Mouse (Mus musculus): Measurements from ENCODE around the gene Pakap. TPM values are rescaled to one million over a fixed set of nuclear protein-coding genes. Genes with fewer than 3 reads are reported as not detected.

Gene Pakap
- polyA plus RNA-seq, 1 experiment from 2014 or later, result 5.1 TPM

GRCm38 (mm10) chr4:57579683-57580082, 11.7 kb downstream of the Pakap start:
- no peak for ATAC-seq (replicated peaks; ENCODE audit: low FRiP score)
- WGBS, result 69% methylated on average over 10 of the region's 10 CpGs
- no peak for DNase-seq (ENCODE audit: low spot score)
- Histone ChIP-seq H3K9me3 (ENCODE audit: control insufficient read depth, low read length) (no peaks in the 10 kb centered on the region), H3K4me1 (replicated peaks; ENCODE audit: control insufficient read depth, insufficient read depth, low read length) (no peaks in the 10 kb centered on the region), H3K4me3 (ENCODE audit: low read depth, low read length) (no peak overlapping the region), H3K27ac (ENCODE audit: low read depth, low read length) (no peak overlapping the region), H3K27me3 (replicated peaks; ENCODE audit: control insufficient read depth, insufficient read depth, low read length) (no peaks in the 10 kb centered on the region), H3K36me3 (ENCODE audit: control insufficient read depth, insufficient read depth, low read length) (no peaks in the 10 kb centered on the region), H3K4me2 (no peak overlapping the region), H3K9ac (ENCODE audit: low read depth, low read length) (no peak overlapping the region)

- no peak overlapping the region for H3K9ac ChIP-seq (ENCODE audit: low read depth, low read length)
- no peak overlapping the region for H3K4me2 ChIP-seq
- no peaks in the 10 kb centered on the region for H3K36me3 ChIP-seq (ENCODE audit: control insufficient read depth, insufficient read depth, low read length)
- WGBS, result 91% methylated on average over 6 of the region's 6 CpGs
- no peak overlapping the region for H3K27ac ChIP-seq (ENCODE audit: low read depth, low read length)
- H3K9me3 ChIP-seq (ENCODE audit: control insufficient read depth, low read length), result no peaks in the 10 kb centered on the region
- H3K4me1 ChIP-seq (replicated peaks; ENCODE audit: control insufficient read depth, insufficient read depth, low read length), result no peaks in the 10 kb centered on the region
- no peak overlapping the region for H3K4me3 ChIP-seq (ENCODE audit: low read depth, low read length)
- ATAC-seq (replicated peaks; ENCODE audit: low FRiP score), result no peak
- H3K27me3 ChIP-seq (replicated peaks; ENCODE audit: control insufficient read depth, insufficient read depth, low read length), result no peaks in the 10 kb centered on the region
- no peak for DNase-seq (ENCODE audit: low spot score)
Observed at GRCm38 (mm10) chr4:57585281-57585800, 17.4 kb downstream of the Pakap start.

GRCm38 (mm10) chr4:57586933-57587658, 19.1 kb downstream of the Pakap start:
- DNase-seq (ENCODE audit: low spot score), result no peak
- H3K36me3 ChIP-seq (ENCODE audit: control insufficient read depth, insufficient read depth, low read length), result no peaks in the 10 kb centered on the region
- H3K4me3 ChIP-seq (ENCODE audit: low read depth, low read length), result no peak overlapping the region
- H3K9ac ChIP-seq (ENCODE audit: low read depth, low read length), result no peak overlapping the region
- no peaks in the 10 kb centered on the region for H3K27me3 ChIP-seq (replicated peaks; ENCODE audit: control insufficient read depth, insufficient read depth, low read length)
- no peak for ATAC-seq (replicated peaks; ENCODE audit: low FRiP score)
- no peaks in the 10 kb centered on the region for H3K4me1 ChIP-seq (replicated peaks; ENCODE audit: control insufficient read depth, insufficient read depth, low read length)
- H3K9me3 ChIP-seq (ENCODE audit: control insufficient read depth, low read length), result no peaks in the 10 kb centered on the region
- no peak overlapping the region for H3K4me2 ChIP-seq
- H3K27ac ChIP-seq (ENCODE audit: low read depth, low read length), result no peak overlapping the region
- 59% methylated on average over 7 of the region's 7 CpGs for WGBS

- H3K4me1 ChIP-seq (replicated peaks; ENCODE audit: control insufficient read depth, insufficient read depth, low read length), result no peaks in the 10 kb centered on the region
- H3K27ac ChIP-seq (ENCODE audit: low read depth, low read length), result no peak overlapping the region
Observed at GRCm38 (mm10) chr4:57588356-57588755, 20.4 kb downstream of the Pakap start.

GRCm38 (mm10) chr4:57592751-57593150, 24.8 kb downstream of the Pakap start:
- Histone ChIP-seq H3K27ac (ENCODE audit: low read depth, low read length) (no peak overlapping the region), H3K9ac (ENCODE audit: low read depth, low read length) (no peak overlapping the region), H3K9me3 (ENCODE audit: control insufficient read depth, low read length) (no peaks in the 10 kb centered on the region), H3K4me2 (no peak overlapping the region), H3K4me1 (replicated peaks; ENCODE audit: control insufficient read depth, insufficient read depth, low read length) (no peaks in the 10 kb centered on the region), H3K4me3 (ENCODE audit: low read depth, low read length) (no peak overlapping the region), H3K36me3 (ENCODE audit: control insufficient read depth, insufficient read depth, low read length) (no peaks in the 10 kb centered on the region), H3K27me3 (replicated peaks; ENCODE audit: control insufficient read depth, insufficient read depth, low read length) (no peaks in the 10 kb centered on the region)
- DNase-seq (ENCODE audit: low spot score) (no peak), ATAC-seq (replicated peaks; ENCODE audit: low FRiP score) (no peak)
- WGBS, result 81% methylated on average over 4 of the region's 4 CpGs

More at GRCm38 (mm10) chr4:57588356-57588755, 20.4 kb downstream of the Pakap start:
- H3K4me3 ChIP-seq (ENCODE audit: low read depth, low read length), result no peak overlapping the region
- no peaks in the 10 kb centered on the region for H3K36me3 ChIP-seq (ENCODE audit: control insufficient read depth, insufficient read depth, low read length)
- no peak overlapping the region for H3K9ac ChIP-seq (ENCODE audit: low read depth, low read length)
- H3K4me2 ChIP-seq, result no peak overlapping the region
- WGBS, result 91% methylated on average over 1 of the region's 1 CpGs
- DNase-seq (ENCODE audit: low spot score) (no peak), ATAC-seq (replicated peaks; ENCODE audit: low FRiP score) (no peak)
- no peaks in the 10 kb centered on the region for H3K27me3 ChIP-seq (replicated peaks; ENCODE audit: control insufficient read depth, insufficient read depth, low read length)
- no peaks in the 10 kb centered on the region for H3K9me3 ChIP-seq (ENCODE audit: control insufficient read depth, low read length)

GRCm38 (mm10) chr4:57599946-57600345, 32.0 kb downstream of the Pakap start:
- 85% methylated on average over 6 of the region's 6 CpGs for WGBS
- no peak for ATAC-seq (replicated peaks; ENCODE audit: low FRiP score)
- H3K4me3 ChIP-seq (ENCODE audit: low read depth, low read length), result no peak overlapping the region
- no peaks in the 10 kb centered on the region for H3K27me3 ChIP-seq (replicated peaks; ENCODE audit: control insufficient read depth, insufficient read depth, low read length)
- H3K36me3 ChIP-seq (ENCODE audit: control insufficient read depth, insufficient read depth, low read length), result no peaks in the 10 kb centered on the region
- no peak overlapping the region for H3K4me2 ChIP-seq
- H3K4me1 ChIP-seq (replicated peaks; ENCODE audit: control insufficient read depth, insufficient read depth, low read length), result no peaks in the 10 kb centered on the region
- DNase-seq (ENCODE audit: low spot score), result no peak
- H3K9me3 ChIP-seq (ENCODE audit: control insufficient read depth, low read length), result no peaks in the 10 kb centered on the region
- H3K27ac ChIP-seq (ENCODE audit: low read depth, low read length), result no peak overlapping the region
- no peak overlapping the region for H3K9ac ChIP-seq (ENCODE audit: low read depth, low read length)

GRCm38 (mm10) chr4:57600685-57601457, 32.9 kb downstream of the Pakap start:
- 86% methylated on average over 11 of the region's 11 CpGs for WGBS
- ATAC-seq (replicated peaks; ENCODE audit: low FRiP score) (no peak), DNase-seq (ENCODE audit: low spot score) (no peak)
- Histone ChIP-seq H3K27me3 (replicated peaks; ENCODE audit: control insufficient read depth, insufficient read depth, low read length) (no peaks in the 10 kb centered on the region), H3K4me3 (ENCODE audit: low read depth, low read length) (no peak overlapping the region), H3K9me3 (ENCODE audit: control insufficient read depth, low read length) (no peaks in the 10 kb centered on the region), H3K4me2 (no peak overlapping the region), H3K27ac (ENCODE audit: low read depth, low read length) (no peak overlapping the region), H3K4me1 (replicated peaks; ENCODE audit: control insufficient read depth, insufficient read depth, low read length) (no peaks in the 10 kb centered on the region), H3K9ac (ENCODE audit: low read depth, low read length) (no peak overlapping the region), H3K36me3 (ENCODE audit: control insufficient read depth, insufficient read depth, low read length) (no peaks in the 10 kb centered on the region)

- Histone ChIP-seq H3K4me1 (replicated peaks; ENCODE audit: control insufficient read depth, insufficient read depth, low read length) (no peaks in the 10 kb centered on the region), H3K36me3 (ENCODE audit: control insufficient read depth, insufficient read depth, low read length) (no peaks in the 10 kb centered on the region), H3K4me2 (no peak overlapping the region), H3K27me3 (replicated peaks; ENCODE audit: control insufficient read depth, insufficient read depth, low read length) (no peaks in the 10 kb centered on the region), H3K27ac (ENCODE audit: low read depth, low read length) (no peak overlapping the region), H3K9me3 (ENCODE audit: control insufficient read depth, low read length) (no peaks in the 10 kb centered on the region), H3K4me3 (ENCODE audit: low read depth, low read length) (no peak overlapping the region), H3K9ac (ENCODE audit: low read depth, low read length) (no peak overlapping the region)
- ATAC-seq (replicated peaks; ENCODE audit: low FRiP score) (no peak), DNase-seq (ENCODE audit: low spot score) (no peak)
- 67% methylated on average over 9 of the region's 9 CpGs for WGBS
Observed at GRCm38 (mm10) chr4:57601458-57601835, 33.5 kb downstream of the Pakap start.
